Mouse (Mus musculus): ENCODE measurements around the gene Il17re. TPM values are rescaled to one million over a fixed set of nuclear protein-coding genes. Genes with fewer than 3 reads are reported as not detected.
A peak's percentile ranks its signal among the peaks of the same experiment; 100 is the strongest.

Gene Il17re
- polyA plus RNA-seq, 1 experiment from 2014 or later: 0.20 TPM

DNA sequence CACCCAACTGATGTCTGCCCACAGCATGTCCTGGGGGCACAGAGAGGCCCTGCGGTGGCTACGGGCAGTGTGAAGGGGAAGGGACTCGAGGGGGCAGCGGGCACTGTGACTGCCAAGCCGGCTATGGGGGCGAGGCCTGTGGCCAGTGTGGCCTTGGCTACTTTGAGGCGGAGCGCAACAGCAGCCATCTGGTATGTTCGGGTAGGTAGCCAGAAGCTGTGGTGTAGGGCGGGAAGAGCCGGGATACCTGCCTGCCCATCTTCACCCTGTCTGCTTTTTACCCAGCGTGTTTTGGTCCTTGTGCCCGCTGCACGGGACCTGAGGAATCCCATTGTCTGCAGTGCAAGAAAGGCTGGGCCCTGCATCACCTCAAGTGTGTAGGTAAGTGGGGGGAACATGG, 31.1 kb downstream of the Il17re start:
- 83% methylated on average over 14 of the region's 14 CpGs for WGBS (ENCODE audit: insufficient replicate concordance)

DNA sequence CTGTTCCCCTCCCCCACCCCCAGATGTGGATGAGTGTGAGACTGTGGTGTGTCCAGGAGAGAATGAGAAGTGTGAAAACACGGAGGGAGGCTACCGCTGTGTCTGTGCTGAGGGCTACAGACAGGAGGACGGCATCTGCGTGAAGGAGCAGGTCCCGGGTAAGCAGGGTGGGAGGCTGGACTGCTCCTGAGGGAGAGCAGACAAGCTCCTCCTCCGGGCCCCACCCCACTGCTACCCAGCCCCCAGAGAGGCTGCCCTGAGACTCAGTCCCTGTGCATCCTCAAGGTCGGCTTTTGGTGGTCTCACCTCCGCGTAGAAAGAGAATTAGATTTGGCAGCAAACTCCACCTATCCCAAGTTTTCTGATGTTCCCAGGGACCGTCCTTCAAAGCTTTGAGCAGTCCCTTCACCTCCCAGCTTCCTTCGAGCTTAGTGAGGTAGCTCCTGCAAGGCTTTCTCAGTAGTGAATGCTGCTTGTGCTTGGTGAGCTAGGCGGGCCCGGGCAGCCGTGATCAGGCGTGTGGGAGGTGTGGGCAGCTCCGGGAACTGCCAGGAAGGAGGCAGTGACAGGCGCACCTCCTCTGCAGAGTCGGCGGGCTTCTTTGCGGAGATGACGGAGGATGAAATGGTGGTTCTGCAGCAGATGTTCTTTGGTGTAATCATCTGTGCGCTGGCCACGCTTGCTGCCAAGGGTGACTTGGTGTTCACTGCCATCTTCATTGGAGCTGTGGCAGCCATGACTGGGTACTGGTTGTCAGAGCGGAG, 34.0 kb downstream of the Il17re start:
- peaks cover 12% of the 10 kb centered on the region; the same call in 1 of the 2 replicates for H3K36me3 ChIP-seq
- DNase-seq: no peak
- no peak overlapping the region for H3K4me3 ChIP-seq (replicated peaks)
- peaks cover 23% of the 10 kb centered on the region for H3K4me1 ChIP-seq (replicated peaks)
- peaks cover 29% of the 10 kb centered on the region for H3K27me3 ChIP-seq
- no peak overlapping the region for H3K27ac ChIP-seq
- no peak overlapping the region for H3K9ac ChIP-seq
- WGBS (ENCODE audit: insufficient replicate concordance): 72% methylated on average over 24 of the region's 24 CpGs
- H3K9me3 ChIP-seq (replicated peaks): no peaks in the 10 kb centered on the region
- ATAC-seq (ENCODE audit: low read depth): no peak
- no peak overlapping the region for H3K4me2 ChIP-seq

More for the DNA sequence above, 31.1 kb downstream of the Il17re start:
- DNase-seq: no peak
- Histone ChIP-seq H3K4me3 (replicated peaks) (no peak overlapping the region), H3K9me3 (replicated peaks) (no peaks in the 10 kb centered on the region), H3K27ac (no peak overlapping the region), H3K4me2 (no peak overlapping the region), H3K36me3 (peaks cover 12% of the 10 kb centered on the region; the same call in 1 of the 2 replicates), H3K9ac (no peak overlapping the region), H3K4me1 (replicated peaks) (peaks cover 29% of the 10 kb centered on the region), H3K27me3 (peaks cover under 1% of the 10 kb centered on the region; the same call in 1 of the 2 replicates)
- no peak for ATAC-seq (ENCODE audit: low read depth)

- Histone ChIP-seq H3K27me3 (peaks cover 45% of the 10 kb centered on the region), H3K9ac (peak overlapping the region; percentile 54), H3K4me2 (peak overlapping the region; percentile 72), H3K9me3 (replicated peaks) (no peaks in the 10 kb centered on the region), H3K4me3 (replicated peaks) (peak overlapping the region; percentile 51), H3K27ac (no peak overlapping the region), H3K4me1 (replicated peaks) (peaks cover 14% of the 10 kb centered on the region), H3K36me3 (peaks cover 11% of the 10 kb centered on the region; the same call in 1 of the 2 replicates)
- peak; percentile 71 for DNase-seq
- ATAC-seq (ENCODE audit: low read depth): peak; percentile 77
- 3% methylated on average over 54 of the region's 54 CpGs for WGBS (ENCODE audit: insufficient replicate concordance)
Observed at GRCm38 (mm10) chr6:113494258-113494788, 36.0 kb downstream of the Il17re start.

DNA sequence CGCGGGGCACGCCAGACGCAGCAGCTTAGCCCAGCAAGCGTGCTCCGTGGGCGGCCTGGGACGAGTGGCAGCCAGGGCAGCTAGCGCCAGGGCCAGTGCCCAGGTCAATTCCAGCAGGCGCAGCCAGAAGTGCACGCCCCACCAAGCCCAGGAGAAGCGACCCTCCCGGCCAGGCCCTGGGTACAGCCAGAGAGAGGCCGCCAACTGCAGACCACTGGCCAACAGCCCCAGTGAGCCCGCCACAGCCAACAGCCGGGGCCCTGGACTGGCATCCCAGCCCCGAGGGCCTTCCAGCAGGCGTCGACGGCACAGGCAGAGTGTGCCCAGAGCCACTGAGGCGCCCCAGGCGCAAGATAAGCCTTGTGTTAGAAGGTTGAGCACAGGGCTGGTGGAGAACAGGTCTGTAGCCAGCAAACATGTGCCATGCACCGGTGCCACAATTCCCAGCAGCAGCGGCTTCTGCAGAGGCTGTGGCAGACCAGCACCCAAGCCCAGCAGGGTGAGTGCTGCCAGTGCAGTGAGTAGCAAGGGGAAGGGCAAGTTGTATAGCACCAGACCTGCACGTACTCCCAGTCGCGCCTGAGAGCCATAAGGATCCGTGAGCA, 36.9 kb downstream of the Il17re start:
- H3K27me3 ChIP-seq: peaks cover 54% of the 10 kb centered on the region
- H3K27ac ChIP-seq: no peak overlapping the region
- H3K9ac ChIP-seq: peak overlapping the region; percentile 54; the same call in 1 of the 2 replicates
- ATAC-seq (ENCODE audit: low read depth): no peak
- no peaks in the 10 kb centered on the region for H3K9me3 ChIP-seq (replicated peaks)
- 33% methylated on average over 28 of the region's 28 CpGs for WGBS (ENCODE audit: insufficient replicate concordance)
- peak overlapping the region; percentile 72 for H3K4me2 ChIP-seq
- DNase-seq: no peak
- H3K4me3 ChIP-seq (replicated peaks): peak overlapping the region; percentile 51
- peaks cover 5% of the 10 kb centered on the region; the same call in 1 of the 2 replicates for H3K36me3 ChIP-seq
- peaks cover 14% of the 10 kb centered on the region for H3K4me1 ChIP-seq (replicated peaks)

DNA sequence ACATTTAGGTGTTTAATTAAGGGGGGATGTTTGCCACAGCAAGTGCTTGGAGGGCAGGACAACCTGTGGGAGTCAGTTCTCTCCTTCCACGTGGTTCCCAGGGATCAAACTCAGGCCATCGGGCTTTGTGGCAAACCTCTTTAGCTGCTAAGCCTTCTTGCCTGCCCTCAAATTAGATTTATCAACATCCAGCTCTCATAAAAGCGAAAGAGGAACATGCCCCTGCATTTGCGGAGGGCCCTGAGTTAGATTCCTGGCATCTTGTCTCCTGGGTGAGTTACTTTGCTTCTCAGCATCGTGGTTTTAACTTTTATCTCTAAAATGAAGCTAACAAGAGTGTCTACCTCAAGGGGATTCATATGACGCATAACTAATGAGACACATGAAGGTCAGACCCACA, 41.1 kb downstream of the Il17re start:
- Histone ChIP-seq H3K4me2 (no peak overlapping the region), H3K9me3 (replicated peaks) (no peaks in the 10 kb centered on the region), H3K36me3 (no peaks in the 10 kb centered on the region), H3K4me1 (replicated peaks) (peaks cover 10% of the 10 kb centered on the region), H3K27ac (no peak overlapping the region), H3K27me3 (peaks cover 88% of the 10 kb centered on the region), H3K4me3 (replicated peaks) (no peak overlapping the region), H3K9ac (no peak overlapping the region)
- 37% methylated on average over 6 of the region's 6 CpGs for WGBS (ENCODE audit: insufficient replicate concordance)
- DNase-seq: no peak
- no peak for ATAC-seq (ENCODE audit: low read depth)

DNA sequence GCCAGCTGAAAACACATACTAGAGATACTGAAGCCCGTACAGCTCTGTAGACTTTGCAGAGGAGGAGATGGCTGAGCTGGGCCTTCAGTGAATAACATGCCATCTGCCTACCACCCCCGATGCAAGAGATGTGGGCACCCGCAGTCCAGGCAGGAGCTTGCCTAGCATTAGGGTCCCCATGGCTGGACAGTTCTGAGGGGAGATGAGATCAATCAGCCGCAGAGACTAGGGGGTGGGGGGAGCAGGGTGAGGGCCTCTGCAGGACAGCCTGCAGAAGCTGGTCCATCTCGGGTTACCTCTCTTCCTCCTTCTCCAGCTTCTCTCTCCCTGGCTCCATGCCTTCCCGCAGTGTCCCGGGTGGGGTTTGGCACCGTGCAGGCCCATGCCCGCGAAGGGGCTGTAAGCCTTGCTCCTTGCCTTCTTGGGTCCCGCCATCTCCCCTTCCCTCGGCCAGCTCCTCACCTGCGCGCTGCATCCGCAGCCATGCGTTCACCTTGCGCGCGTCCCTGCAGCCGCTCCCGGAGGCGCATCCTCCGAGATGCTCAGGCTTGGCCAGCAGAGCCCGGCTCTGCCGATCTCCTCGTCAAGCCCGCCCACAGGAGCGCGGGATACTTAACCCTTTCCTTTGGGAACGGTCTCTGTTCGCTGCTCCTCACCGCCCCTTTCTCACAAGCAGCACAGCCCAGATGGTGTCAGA, 43.3 kb downstream of the Il17re start, which contains the start of gene Prrt3:
TSS of gene Prrt3 (minus strand) at position 544 of the 697 bp plus-strand sequence.
- ATAC-seq (ENCODE audit: low read depth) (no peak), DNase-seq (no peak)
- H3K4me1 ChIP-seq (replicated peaks): no peaks in the 10 kb centered on the region
- no peak within 1 kb of the TSS for H3K9ac ChIP-seq
- no peaks in the 10 kb centered on the region for H3K36me3 ChIP-seq
- peaks cover 66% of the 10 kb centered on the region for H3K27me3 ChIP-seq
- H3K4me2 ChIP-seq: peak within 1 kb of the TSS; percentile 23; the same call in 1 of the 2 replicates
- no peak within 1 kb of the TSS for H3K27ac ChIP-seq
- H3K9me3 ChIP-seq (replicated peaks): no peaks in the 10 kb centered on the region
- H3K4me3 ChIP-seq (replicated peaks): no peak within 1 kb of the TSS; the same call in 1 of the 2 replicates
- 8% methylated on average over 32 of the region's 32 CpGs for WGBS (ENCODE audit: insufficient replicate concordance)

GRCm38 (mm10) chr6:113502801-113503200, 44.5 kb downstream of the Il17re start:
- H3K9ac ChIP-seq: no peak overlapping the region
- H3K4me3 ChIP-seq (replicated peaks): no peak overlapping the region
- H3K9me3 ChIP-seq (replicated peaks): no peaks in the 10 kb centered on the region
- no peak overlapping the region for H3K4me2 ChIP-seq
- no peak for ATAC-seq (ENCODE audit: low read depth)
- peaks cover 54% of the 10 kb centered on the region for H3K27me3 ChIP-seq
- H3K36me3 ChIP-seq: no peaks in the 10 kb centered on the region
- DNase-seq: no peak
- 64% methylated on average over 2 of the region's 2 CpGs for WGBS (ENCODE audit: insufficient replicate concordance)
- H3K27ac ChIP-seq: no peak overlapping the region
- no peaks in the 10 kb centered on the region for H3K4me1 ChIP-seq (replicated peaks)

GRCm38 (mm10) chr6:113505689-113506088, 47.4 kb downstream of the Il17re start:
- Histone ChIP-seq H3K27me3 (peaks cover 29% of the 10 kb centered on the region), H3K4me3 (replicated peaks) (no peak overlapping the region), H3K27ac (no peak overlapping the region), H3K4me2 (no peak overlapping the region), H3K9ac (no peak overlapping the region), H3K36me3 (no peaks in the 10 kb centered on the region), H3K4me1 (replicated peaks) (no peaks in the 10 kb centered on the region), H3K9me3 (replicated peaks) (no peaks in the 10 kb centered on the region)
- WGBS (ENCODE audit: insufficient replicate concordance): 68% methylated on average over 1 of the region's 1 CpGs
- no peak for DNase-seq
- no peak for ATAC-seq (ENCODE audit: low read depth)

GRCm38 (mm10) chr6:113507130-113507529, 48.8 kb downstream of the Il17re start:
- no peak overlapping the region for H3K27ac ChIP-seq
- H3K4me2 ChIP-seq: no peak overlapping the region
- ATAC-seq (ENCODE audit: low read depth) (no peak), DNase-seq (no peak)
- H3K9me3 ChIP-seq (replicated peaks): no peaks in the 10 kb centered on the region
- peaks cover 14% of the 10 kb centered on the region for H3K27me3 ChIP-seq
- H3K4me1 ChIP-seq (replicated peaks): no peaks in the 10 kb centered on the region
- H3K4me3 ChIP-seq (replicated peaks): no peak overlapping the region
- H3K36me3 ChIP-seq: no peaks in the 10 kb centered on the region
- H3K9ac ChIP-seq: no peak overlapping the region

DNA sequence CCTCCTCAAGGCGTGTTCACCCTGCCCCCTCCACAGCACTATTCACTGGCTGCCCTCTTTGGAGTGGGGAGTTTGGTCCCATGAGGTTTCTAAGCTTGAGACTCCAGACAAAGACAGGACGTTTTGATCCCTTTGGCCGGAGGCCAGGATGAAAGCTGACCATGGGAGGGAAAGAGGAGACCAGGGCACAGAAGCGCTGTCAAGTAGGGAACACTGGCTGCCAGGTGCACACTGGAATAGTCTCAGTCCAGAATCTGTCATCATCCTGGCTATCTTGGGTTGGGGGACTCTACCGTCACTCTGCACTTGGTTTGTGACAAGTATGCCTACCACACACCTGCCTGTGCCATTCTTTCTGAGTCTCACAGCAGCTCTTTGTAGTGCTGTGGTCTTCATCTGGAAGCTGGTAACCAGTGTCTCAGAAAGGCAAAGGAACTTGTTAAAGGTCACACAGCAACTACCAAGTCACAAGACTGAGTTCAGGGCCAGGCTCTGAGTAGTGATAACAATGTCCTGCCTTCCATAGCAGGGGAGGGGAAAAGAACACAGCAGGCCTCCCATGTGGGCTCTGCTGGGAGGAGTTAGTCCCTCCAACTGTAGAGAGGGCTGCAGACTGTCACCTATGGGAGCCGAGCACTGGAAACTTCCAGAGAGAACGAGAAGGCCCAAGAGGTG, 50.1 kb downstream of the Il17re start:
- Histone ChIP-seq H3K4me1 (replicated peaks) (no peaks in the 10 kb centered on the region), H3K9me3 (replicated peaks) (no peaks in the 10 kb centered on the region), H3K36me3 (peaks cover 1% of the 10 kb centered on the region), H3K4me3 (replicated peaks) (no peak overlapping the region), H3K9ac (no peak overlapping the region), H3K4me2 (no peak overlapping the region), H3K27ac (no peak overlapping the region), H3K27me3 (0 out of 2 replicates have a peak, but pooled peaks cover 3% of the 10 kb centered on the region)
- ATAC-seq (ENCODE audit: low read depth) (no peak), DNase-seq (no peak)
- WGBS (ENCODE audit: insufficient replicate concordance): 60% methylated on average over 7 of the region's 7 CpGs

- ATAC-seq (ENCODE audit: low read depth) (no peak), DNase-seq (no peak)
- Histone ChIP-seq H3K9ac (no peak overlapping the region), H3K27me3 (no peaks in the 10 kb centered on the region), H3K4me1 (replicated peaks) (no peaks in the 10 kb centered on the region), H3K4me3 (replicated peaks) (no peak overlapping the region), H3K9me3 (replicated peaks) (no peaks in the 10 kb centered on the region), H3K4me2 (no peak overlapping the region), H3K27ac (no peak overlapping the region), H3K36me3 (peaks cover 6% of the 10 kb centered on the region)
- 67% methylated on average over 5 of the region's 5 CpGs for WGBS (ENCODE audit: insufficient replicate concordance)
Observed at GRCm38 (mm10) chr6:113508947-113509280, 50.6 kb downstream of the Il17re start.
